Mouse (Mus musculus) C2C12 (cell line): ENCODE measurements at regions not wholly inside any gene's neighbourhood (a gene's known extent, or its start where the extent isn't known, plus 50 kb on each side); places are given as distances from the start of the nearest gene placed in this dataset.

ENCODE experiments used
- H3K27me3 ChIP-seq: one replicate; pipeline ENCODE4 v1.6.1; 2011; ENCODE audit not compliant: control insufficient read depth, insufficient read depth, insufficient read length
- H3K36me3 ChIP-seq: one replicate; pipeline ENCODE4 v1.6.1; 2011; ENCODE audit not compliant: control insufficient read depth, insufficient read depth
- H3K4me3 ChIP-seq: one replicate; pipeline ENCODE4 v1.5.1; 2011; ENCODE audit warnings: mild to moderate bottlenecking, control low read depth; ENCODE audit not compliant: poor library complexity, insufficient read depth, severe bottlenecking
- H3K79me2 ChIP-seq: one replicate; pipeline ENCODE4 v1.6.1; 2011; ENCODE audit not compliant: control insufficient read depth, insufficient read depth
- H3K79me3 ChIP-seq: one replicate; pipeline ENCODE4 v1.6.1; 2011; ENCODE audit warnings: low read depth, control low read depth
- H3ac ChIP-seq: one replicate; pipeline ENCODE3; 2011; ENCODE audit warnings: low read depth; ENCODE audit not compliant: control insufficient read depth, insufficient read length
- CEBPB ChIP-seq: IDR thresholded peaks from one replicate; pipeline ENCODE4 v1.6.1; 2011; ENCODE audit warnings: low read depth, mild to moderate bottlenecking, control low read depth, moderate library complexity
- CTCF ChIP-seq: IDR thresholded peaks from one replicate; pipeline ENCODE4 v1.5.1; 2011; ENCODE audit not compliant: control insufficient read depth, insufficient read depth, insufficient read length
- FOSL1 ChIP-seq: IDR thresholded peaks from one replicate; pipeline ENCODE4 v1.8.0; 2011; ENCODE audit warnings: mild to moderate bottlenecking, low read length; ENCODE audit not compliant: poor library complexity, insufficient read depth, severe bottlenecking
- MAX ChIP-seq: IDR thresholded peaks from one replicate; pipeline ENCODE4 v1.6.1; 2011; ENCODE audit warnings: mild to moderate bottlenecking, control low read depth
- MYOD1 ChIP-seq: IDR thresholded peaks from one replicate; pipeline ENCODE4 v1.6.1; 2011; ENCODE audit warnings: low read depth; ENCODE audit not compliant: control insufficient read depth, insufficient read length
- MYOG ChIP-seq: IDR thresholded peaks from one replicate; pipeline ENCODE4 v1.6.1; 2011; ENCODE audit not compliant: control insufficient read depth, insufficient read length; ENCODE audit errors: extremely low read depth
- USF1 ChIP-seq: IDR thresholded peaks from one replicate; pipeline ENCODE4 v1.6.1; 2011; ENCODE audit warnings: low read depth, mild to moderate bottlenecking, control low read depth, moderate library complexity

DNA sequence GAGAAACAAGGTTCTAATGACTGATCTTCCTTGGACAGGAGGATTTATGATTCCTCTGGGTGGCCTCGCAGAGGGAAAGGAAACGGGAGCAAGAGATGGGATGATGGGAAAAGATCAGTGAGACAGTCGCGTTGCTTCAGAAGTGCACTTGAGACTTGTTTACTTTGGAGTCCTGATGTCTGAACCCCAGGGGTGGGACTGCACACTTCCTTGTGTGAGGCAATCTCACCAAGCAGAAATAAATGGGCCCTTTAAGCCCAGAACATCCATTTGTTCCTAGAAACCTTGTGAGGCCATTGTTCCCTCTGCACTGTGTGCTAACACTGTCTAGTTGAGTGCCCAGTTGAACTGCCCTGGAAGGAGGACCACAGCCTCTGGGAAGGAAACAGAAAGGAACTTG lies 81.5 kb upstream of the Tmc1 start:
- Histone ChIP-seq H3K79me3 (no peaks in the 10 kb centered on the region), H3K79me2 (no peaks in the 10 kb centered on the region), H3K27me3 (no peaks in the 10 kb centered on the region)

GRCm38 (mm10) chr19:21033991-21034390 lies 80.0 kb upstream of the Tmc1 start:
- no peaks in the 10 kb centered on the region for H3K79me2 ChIP-seq
- no peak overlapping the region for H3ac ChIP-seq
- TF ChIP-seq CEBPB, result no peak
- no peak overlapping the region for H3K4me3 ChIP-seq
- no peaks in the 10 kb centered on the region for H3K36me3 ChIP-seq
- H3K27me3 ChIP-seq, result no peaks in the 10 kb centered on the region
- no peaks in the 10 kb centered on the region for H3K79me3 ChIP-seq

More for the DNA sequence above, 81.5 kb upstream of the Tmc1 start:
- TF ChIP-seq MYOG (no peak), USF1 (no peak)
- no peak overlapping the region for H3K4me3 ChIP-seq
- H3K36me3 ChIP-seq, result no peaks in the 10 kb centered on the region
- no peak overlapping the region for H3ac ChIP-seq

DNA sequence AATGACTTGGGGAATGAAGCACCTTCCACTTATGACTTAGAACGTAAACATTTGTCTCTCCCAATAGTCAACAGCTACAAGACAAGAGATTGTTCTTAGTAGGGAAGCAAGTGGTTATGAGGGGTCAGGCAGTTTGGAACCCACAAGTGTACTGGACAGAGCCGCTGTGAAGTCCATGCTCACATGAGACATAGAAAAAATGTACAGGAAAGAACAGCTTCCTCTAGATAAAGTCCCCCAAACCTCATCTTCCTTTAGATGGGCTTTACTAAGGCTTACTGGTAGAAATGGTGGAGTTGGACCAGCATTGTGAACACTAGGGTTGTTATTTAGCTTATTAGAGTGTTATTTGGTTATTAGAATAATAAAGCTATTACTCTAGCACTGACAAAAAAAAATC lies 78.6 kb upstream of the Tmc1 start:
- no peak overlapping the region for H3ac ChIP-seq
- no peaks in the 10 kb centered on the region for H3K36me3 ChIP-seq
- H3K27me3 ChIP-seq, result no peaks in the 10 kb centered on the region
- no peaks in the 10 kb centered on the region for H3K79me2 ChIP-seq
- H3K79me3 ChIP-seq, result no peaks in the 10 kb centered on the region
- TF ChIP-seq FOSL1, result no peak
- TF ChIP-seq CEBPB, result no peak
- no peak for TF ChIP-seq MYOD1
- no peak for TF ChIP-seq MYOG
- no peak for TF ChIP-seq USF1
- TF ChIP-seq MAX, result no peak
- TF ChIP-seq CTCF, result no peak
- no peak overlapping the region for H3K4me3 ChIP-seq

- no peak overlapping the region for H3K4me3 ChIP-seq
- no peak overlapping the region for H3ac ChIP-seq
- no peaks in the 10 kb centered on the region for H3K36me3 ChIP-seq
- TF ChIP-seq CEBPB (peak; percentile 37), MYOD1 (peak; percentile 42), USF1 (no peak)
- no peaks in the 10 kb centered on the region for H3K79me3 ChIP-seq
- no peaks in the 10 kb centered on the region for H3K79me2 ChIP-seq
- H3K27me3 ChIP-seq, result no peaks in the 10 kb centered on the region
These were observed 77.8 kb upstream of the Tmc1 start for GRCm38 (mm10) chr19:21031768-21032308.

- no peaks in the 10 kb centered on the region for H3K36me3 ChIP-seq
- TF ChIP-seq FOSL1 (no peak), MYOG (no peak), CTCF (no peak), MAX (no peak), USF1 (no peak), MYOD1 (no peak), CEBPB (no peak)
- H3K27me3 ChIP-seq, result no peaks in the 10 kb centered on the region
- no peak overlapping the region for H3K4me3 ChIP-seq
- H3K79me3 ChIP-seq, result no peaks in the 10 kb centered on the region
- H3K79me2 ChIP-seq, result no peaks in the 10 kb centered on the region
- H3ac ChIP-seq, result no peak overlapping the region
These were observed 77.0 kb upstream of the Tmc1 start for GRCm38 (mm10) chr19:21030971-21031370.

- Histone ChIP-seq H3K79me2 (no peaks in the 10 kb centered on the region), H3K4me3 (no peak overlapping the region), H3ac (no peak overlapping the region), H3K27me3 (no peaks in the 10 kb centered on the region), H3K36me3 (no peaks in the 10 kb centered on the region), H3K79me3 (no peaks in the 10 kb centered on the region)
- TF ChIP-seq CTCF (no peak), USF1 (no peak), MYOD1 (no peak), CEBPB (no peak), FOSL1 (no peak), MYOG (no peak), MAX (no peak)
These were observed 75.0 kb upstream of the Tmc1 start for GRCm38 (mm10) chr19:21028981-21029380.
